Mouse (Mus musculus) lung, adult 2 months (tissue): ENCODE measurements around the gene Grm8.

Experiments used
- CTCF ChIP-seq: fragments of 200-500 bp; IDR thresholded peaks from 2 replicates; pipeline ENCODE4 v1.5.1; 2011; ENCODE audit warnings: mild to moderate bottlenecking, low read length, control low read depth; ENCODE audit not compliant: insufficient read depth
- POLR2A ChIP-seq: fragments of 200-500 bp; IDR thresholded peaks from 2 replicates; pipeline ENCODE4 v1.6.1; 2011; ENCODE audit warnings: low read depth, mild to moderate bottlenecking, control low read depth, low read length, borderline replicate concordance; ENCODE audit errors: extremely low read depth

GRCm38 (mm10) chr6:27240416-27240815 lies 894.6 kb downstream of the Grm8 start:
- TF ChIP-seq POLR2A (no peak), CTCF (no peak)
